Mouse (Mus musculus): ENCODE measurements around the gene Kif1b.
"Not testable (repeated sequence)": the region's sequence is repeated elsewhere in the genome, so short reads cannot be mapped to it uniquely, and the experiment has no call there.

Kif1b gene

GRCm38 (mm10) chr4:149270541-149270940 is 37.0 kb downstream of the Kif1b start:
- no peak for DNase-seq (ENCODE audit: low read depth)

- no peak for DNase-seq (ENCODE audit: low read depth)
Measured at GRCm38 (mm10) chr4:149269026-149269425, 38.5 kb downstream of the Kif1b start.

GRCm38 (mm10) chr4:149264895-149265294 is 42.6 kb downstream of the Kif1b start:
- DNase-seq (ENCODE audit: low read depth): no peak

- no peak for DNase-seq (ENCODE audit: low read depth)
Measured at GRCm38 (mm10) chr4:149263218-149263617, 44.3 kb downstream of the Kif1b start.

- no peak for DNase-seq (ENCODE audit: low read depth)
Measured at GRCm38 (mm10) chr4:149261466-149261865, 46.0 kb downstream of the Kif1b start.

GRCm38 (mm10) chr4:149260911-149261310 is 46.6 kb downstream of the Kif1b start:
- DNase-seq (ENCODE audit: low read depth): no peak

- no peak for DNase-seq (ENCODE audit: low read depth)
Measured at GRCm38 (mm10) chr4:149259391-149260094, 48.0 kb downstream of the Kif1b start.

GRCm38 (mm10) chr4:149258926-149259325 is 48.6 kb downstream of the Kif1b start:
- DNase-seq (ENCODE audit: low read depth): no peak

GRCm38 (mm10) chr4:149256511-149257300 is 50.8 kb downstream of the Kif1b start:
- DNase-seq (ENCODE audit: low read depth): no peak

- DNase-seq (ENCODE audit: low read depth): peak; percentile 28
Measured at GRCm38 (mm10) chr4:149255277-149256270, 51.9 kb downstream of the Kif1b start.

GRCm38 (mm10) chr4:149254827-149255226 is 52.7 kb downstream of the Kif1b start:
- no peak for DNase-seq (ENCODE audit: low read depth)

- DNase-seq (ENCODE audit: low read depth): no peak
Measured at GRCm38 (mm10) chr4:149249311-149249710, 58.2 kb downstream of the Kif1b start.

GRCm38 (mm10) chr4:149247772-149248171 is 59.7 kb downstream of the Kif1b start:
- no peak for DNase-seq (ENCODE audit: low read depth)

- DNase-seq (ENCODE audit: low read depth): no peak
Measured at GRCm38 (mm10) chr4:149247156-149247633, 60.3 kb downstream of the Kif1b start.

- no peak for DNase-seq (ENCODE audit: low read depth)
Measured at GRCm38 (mm10) chr4:149246578-149247155, 60.8 kb downstream of the Kif1b start.

- DNase-seq (ENCODE audit: low read depth): no peak
Measured at GRCm38 (mm10) chr4:149237011-149237410, 70.5 kb downstream of the Kif1b start.

- DNase-seq (ENCODE audit: low read depth): no peak
Measured at GRCm38 (mm10) chr4:149233938-149234337, 73.6 kb downstream of the Kif1b start.

GRCm38 (mm10) chr4:149228682-149229081 is 78.8 kb downstream of the Kif1b start:
- DNase-seq (ENCODE audit: low read depth): not testable (repeated sequence)

- no peak for DNase-seq (ENCODE audit: low read depth)
Measured at GRCm38 (mm10) chr4:149228256-149228655, 79.2 kb downstream of the Kif1b start.

GRCm38 (mm10) chr4:149226311-149226710 is 81.2 kb downstream of the Kif1b start:
- no peak for DNase-seq (ENCODE audit: low read depth)

- DNase-seq (ENCODE audit: low read depth): no peak
Measured at GRCm38 (mm10) chr4:149223453-149223852, 84.0 kb downstream of the Kif1b start.

- no peak for DNase-seq (ENCODE audit: low read depth)
Measured at GRCm38 (mm10) chr4:149220481-149220880, 87.0 kb downstream of the Kif1b start.
